Mouse (Mus musculus) heart, postnatal 25 days (tissue): Measurements from ENCODE around the gene Zfp618. TPM values are rescaled to one million over a fixed set of nuclear protein-coding genes. Genes with fewer than 3 reads are reported as not detected.

ENCODE experiments used
- DNase-seq: peaks from one replicate; pipeline ENCODE4 v3.0.0; 2022; ENCODE audit warnings: low spot score
- intact Hi-C: fragments of 180-260 bp; cut with DNase I; formaldehyde crosslinking; loops from one replicate; pipeline ENCODE4 v1.15.1; 2025
- total RNA-seq, 2 experiments: library from RNA; stranded (reverse); gene quantifications; 2 replicates each; pipeline ENCODE4 v1.2.3; 2021

The Zfp618 gene
- total RNA-seq: under 1 TPM; 0.36 to 0.48 TPM

- intact Hi-C loops: loop anchor here (5.0 to 10.0 kb wide), 3 partner anchors 73 to 181 kb away; no protein-coding TSS in a partner anchor
- DNase-seq: no peak
These were observed at the start of gene Zfp618 for GRCm38 (mm10) chr4:62965497-62966302. Zfp618 (plus strand) TSS chr4:62965573.

- intact Hi-C loops: no loop called here
These were observed 48.3 kb upstream of the Zfp618 start for GRCm38 (mm10) chr4:62917056-62917455.

GRCm38 (mm10) chr4:62933798-62934197 is 31.6 kb upstream of the Zfp618 start:
- intact Hi-C loops: no loop called here
- DNase-seq: no peak

More at GRCm38 (mm10) chr4:62917056-62917455, 48.3 kb upstream of the Zfp618 start:
- DNase-seq: no peak

- intact Hi-C loops: no loop called here
- DNase-seq: no peak
These were observed 29.7 kb upstream of the Zfp618 start for GRCm38 (mm10) chr4:62935589-62936218.

- intact Hi-C loops: no loop called here
- DNase-seq: no peak
These were observed 23.1 kb upstream of the Zfp618 start for GRCm38 (mm10) chr4:62941961-62942892.

GRCm38 (mm10) chr4:62944326-62944879 is 21.0 kb upstream of the Zfp618 start:
- intact Hi-C loops: loop anchor here (1.0 kb wide), 1 partner anchor 175 kb away; no protein-coding TSS in a partner anchor
- no peak for DNase-seq

- DNase-seq: no peak
These were observed 1.6 kb upstream of the Zfp618 start for GRCm38 (mm10) chr4:62963806-62964205.

GRCm38 (mm10) chr4:62964844-62965496 is 403 bp upstream of the Zfp618 start:
- intact Hi-C loops: loop anchor here (5.0 to 10.0 kb wide), 3 partner anchors 73 to 180 kb away; no protein-coding TSS in a partner anchor
- DNase-seq: no peak

More at GRCm38 (mm10) chr4:62963806-62964205, 1.6 kb upstream of the Zfp618 start:
- intact Hi-C loops: loop anchor here (10.0 kb wide), 2 partner anchors 139 to 179 kb away; no protein-coding TSS in a partner anchor

- intact Hi-C loops: loop anchor here (5.0 to 10.0 kb wide), 3 partner anchors 77 to 185 kb away; no protein-coding TSS in a partner anchor
- DNase-seq: no peak
These were observed 4.2 kb downstream of the Zfp618 start for GRCm38 (mm10) chr4:62969526-62969925.

GRCm38 (mm10) chr4:62971991-62972390 is 6.6 kb downstream of the Zfp618 start:
- DNase-seq: peak; percentile 8
- intact Hi-C loops: no loop called here

- intact Hi-C loops: no loop called here
- DNase-seq: no peak
These were observed 7.7 kb downstream of the Zfp618 start for GRCm38 (mm10) chr4:62973086-62973485.

GRCm38 (mm10) chr4:62974901-62975300 is 9.5 kb downstream of the Zfp618 start:
- intact Hi-C loops: no loop called here

GRCm38 (mm10) chr4:62975541-62975940 is 10.2 kb downstream of the Zfp618 start:
- DNase-seq: no peak
- intact Hi-C loops: no loop called here

More at GRCm38 (mm10) chr4:62974901-62975300, 9.5 kb downstream of the Zfp618 start:
- DNase-seq: no peak

GRCm38 (mm10) chr4:62977454-62977853 is 12.1 kb downstream of the Zfp618 start:
- intact Hi-C loops: no loop called here
- DNase-seq: no peak

- intact Hi-C loops: no loop called here
- no peak for DNase-seq
These were observed 13.1 kb downstream of the Zfp618 start for GRCm38 (mm10) chr4:62978501-62978911.

GRCm38 (mm10) chr4:62981572-62981971 is 16.2 kb downstream of the Zfp618 start:
- intact Hi-C loops: no loop called here
- no peak for DNase-seq

- DNase-seq: no peak
- intact Hi-C loops: no loop called here
These were observed 18.2 kb downstream of the Zfp618 start for GRCm38 (mm10) chr4:62983556-62983955.

GRCm38 (mm10) chr4:62991336-62991735 is 26.0 kb downstream of the Zfp618 start:
- no peak for DNase-seq
- intact Hi-C loops: no loop called here

GRCm38 (mm10) chr4:62993190-62993589 is 27.8 kb downstream of the Zfp618 start:
- intact Hi-C loops: no loop called here
- DNase-seq: no peak
